Mouse (Mus musculus) intestine, embryonic 16.5 days (tissue): Measurements from ENCODE around the gene Hist1h4j. TPM values are rescaled to one million over a fixed set of nuclear protein-coding genes. Genes with fewer than 3 reads are reported as not detected.
"Not testable (repeated sequence)": the region's sequence is repeated elsewhere in the genome, so short reads cannot be mapped to it uniquely, and the experiment has no call there.

Experiments used
- ATAC-seq: fragments of 200-750 bp; cut with Nextera tagmentation; 2 replicates; pipeline ENCODE4 v1.8.0; 2017; ENCODE audit warnings: moderate TSS enrichment, moderate library complexity
- H3K27ac ChIP-seq: fragments of 300-500 bp; sonication (generic); 2 replicates; pipeline ENCODE4 v1.5.1; 2014; ENCODE audit warnings: mild to moderate bottlenecking, low read length
- H3K27me3 ChIP-seq: fragments of 300-500 bp; sonication (generic); replicated peaks from 2 replicates; pipeline ENCODE4 v1.6.1; 2014; ENCODE audit warnings: low read length, control low read depth, mixed read lengths; ENCODE audit not compliant: control insufficient read depth, insufficient read depth
- H3K36me3 ChIP-seq: fragments of 300-500 bp; sonication (generic); 2 replicates; pipeline ENCODE4 v1.6.1; 2014; ENCODE audit warnings: low read length, control low read depth; ENCODE audit not compliant: control insufficient read depth, insufficient read depth
- H3K4me1 ChIP-seq: fragments of 300-500 bp; sonication (generic); 2 replicates; pipeline ENCODE4 v1.6.1; 2014; ENCODE audit warnings: low read length, control low read depth, mixed read lengths; ENCODE audit not compliant: control insufficient read depth, insufficient read depth
- H3K4me2 ChIP-seq: fragments of 300-500 bp; sonication (generic); 2 replicates; pipeline ENCODE4 v1.6.1; 2014; ENCODE audit warnings: low read depth, low read length, control low read depth
- H3K4me3 ChIP-seq: fragments of 300-500 bp; sonication (generic); 2 replicates; pipeline ENCODE4 v1.5.1; 2014; ENCODE audit warnings: mild to moderate bottlenecking, low read length
- H3K9ac ChIP-seq: fragments of 300-500 bp; sonication (generic); 2 replicates; pipeline ENCODE4 v1.6.1; 2014; ENCODE audit warnings: low read depth, low read length
- H3K9me3 ChIP-seq: fragments of 300-500 bp; sonication (generic); 2 replicates; pipeline ENCODE4 v1.6.1; 2016; ENCODE audit warnings: low read length, control low read depth; ENCODE audit not compliant: control insufficient read depth
- WGBS: fragments of 180-500 bp; shearing (Covaris S2); extraction: QIAGEN DNeasy Blood & Tissue Kit; methylation state at CpG from one replicate; pipeline ENCODE4 v1.1.7; 2014; 5-methylcytosine and 5-hydroxymethylcytosine counted together
- polyA plus RNA-seq: library from polyadenylated mRNA; unstranded; fragments of >200 nt; fragmentation: Nextera tagmentation; extraction: Ambion mirVana; gene quantifications from 2 replicates; pipeline ENCODE4 v1.2.1, GENCODE M21; 2015

The Hist1h4j gene
- polyA plus RNA-seq, 1 experiment from 2014 or later, result 2.1 TPM

DNA sequence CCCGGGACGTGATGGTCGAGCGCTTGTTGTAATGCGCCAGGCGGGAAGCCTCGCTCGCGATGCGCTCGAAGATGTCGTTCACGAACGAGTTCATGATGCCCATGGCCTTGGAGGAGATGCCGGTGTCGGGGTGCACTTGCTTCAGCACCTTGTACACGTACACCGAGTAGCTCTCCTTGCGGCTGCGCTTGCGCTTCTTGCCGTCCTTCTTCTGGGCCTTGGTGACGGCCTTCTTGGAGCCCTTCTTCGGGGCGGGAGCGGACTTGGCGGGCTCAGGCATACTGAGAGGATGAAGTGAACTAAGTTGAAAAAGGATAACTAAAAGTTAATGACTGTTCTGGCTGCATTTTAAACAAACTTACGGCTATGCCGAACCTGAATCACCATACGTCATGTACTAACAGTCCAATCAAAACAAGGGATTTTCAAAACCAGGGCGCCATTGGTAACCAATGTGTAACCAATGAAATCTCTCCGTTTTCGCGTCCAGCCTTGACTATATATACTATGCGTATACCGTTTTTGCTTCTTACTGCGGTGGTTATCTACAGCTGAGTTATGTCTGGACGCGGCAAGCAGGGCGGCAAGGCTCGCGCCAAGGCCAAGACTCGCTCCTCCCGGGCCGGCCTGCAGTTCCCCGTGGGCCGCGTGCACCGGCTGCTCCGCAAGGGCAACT is 18.9 kb upstream of the Hist1h4j start, which contains the start of the genes Hist1h2bl and Hist1h2ai:
Hist1h2bl (minus strand) TSS at position 280 of the 676 bp plus-strand sequence.
Hist1h2ai (plus strand) TSS at position 559 of the 676 bp plus-strand sequence.
- Histone ChIP-seq H3K9ac (peak within 1 kb of the TSS; percentile 68), H3K27ac (peak within 1 kb of the TSS; percentile 96), H3K4me1 (peaks cover 21% of the 10 kb centered on the region), H3K4me2 (peak within 1 kb of the TSS; percentile 88), H3K4me3 (peak within 1 kb of the TSS; percentile 52)
- WGBS, result under 1% methylated on average over 27 of the region's 50 CpGs
- H3K36me3 ChIP-seq, H3K27me3 ChIP-seq, H3K9me3 ChIP-seq: not testable (repeated sequence)
- ATAC-seq, result peak; percentile 89

DNA sequence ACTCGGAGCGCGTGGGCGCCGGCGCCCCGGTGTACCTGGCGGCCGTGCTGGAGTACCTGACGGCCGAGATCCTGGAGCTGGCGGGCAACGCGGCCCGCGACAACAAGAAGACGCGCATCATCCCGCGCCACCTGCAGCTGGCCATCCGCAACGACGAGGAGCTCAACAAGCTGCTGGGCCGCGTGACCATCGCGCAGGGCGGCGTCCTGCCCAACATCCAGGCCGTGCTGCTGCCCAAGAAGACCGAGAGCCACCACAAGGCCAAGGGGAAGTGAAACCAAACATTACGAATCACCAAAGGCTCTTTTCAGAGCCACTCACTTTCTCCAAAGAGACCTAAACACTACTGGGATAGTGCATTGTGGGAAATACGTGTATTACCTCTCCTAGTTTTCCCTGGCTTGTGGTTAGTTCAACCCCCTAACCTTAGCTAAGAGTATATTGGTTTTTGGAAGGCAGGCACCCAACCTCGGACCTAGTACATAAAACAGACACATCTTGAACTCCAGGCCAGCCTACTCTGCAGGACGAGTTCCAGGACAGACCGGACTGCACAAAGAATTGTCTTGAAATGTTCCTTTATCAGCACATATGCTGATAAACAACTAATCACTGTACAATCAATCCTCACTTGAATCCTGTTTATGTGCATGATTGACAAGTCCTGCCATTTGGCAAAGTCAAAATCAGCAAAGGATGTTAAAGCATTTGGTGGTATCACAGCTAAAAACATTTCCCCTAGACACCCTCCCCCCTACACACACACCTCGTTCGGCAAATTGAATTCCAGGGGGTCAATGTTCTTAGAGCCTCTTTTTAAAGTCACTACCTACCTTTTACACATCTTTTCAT is 18.1 kb upstream of the Hist1h4j start:
- H3K4me1 ChIP-seq, result peaks cover 22% of the 10 kb centered on the region
- peak overlapping the region; percentile 96 for H3K27ac ChIP-seq
- not testable (repeated sequence) for H3K27me3 ChIP-seq, H3K36me3 ChIP-seq, H3K9me3 ChIP-seq
- peak; percentile 1 for ATAC-seq
- H3K4me3 ChIP-seq, result peak overlapping the region; percentile 52
- H3K9ac ChIP-seq, result peak overlapping the region; percentile 58
- H3K4me2 ChIP-seq, result peak overlapping the region; percentile 88
- 0% methylated on average over 9 of the region's 38 CpGs for WGBS

DNA sequence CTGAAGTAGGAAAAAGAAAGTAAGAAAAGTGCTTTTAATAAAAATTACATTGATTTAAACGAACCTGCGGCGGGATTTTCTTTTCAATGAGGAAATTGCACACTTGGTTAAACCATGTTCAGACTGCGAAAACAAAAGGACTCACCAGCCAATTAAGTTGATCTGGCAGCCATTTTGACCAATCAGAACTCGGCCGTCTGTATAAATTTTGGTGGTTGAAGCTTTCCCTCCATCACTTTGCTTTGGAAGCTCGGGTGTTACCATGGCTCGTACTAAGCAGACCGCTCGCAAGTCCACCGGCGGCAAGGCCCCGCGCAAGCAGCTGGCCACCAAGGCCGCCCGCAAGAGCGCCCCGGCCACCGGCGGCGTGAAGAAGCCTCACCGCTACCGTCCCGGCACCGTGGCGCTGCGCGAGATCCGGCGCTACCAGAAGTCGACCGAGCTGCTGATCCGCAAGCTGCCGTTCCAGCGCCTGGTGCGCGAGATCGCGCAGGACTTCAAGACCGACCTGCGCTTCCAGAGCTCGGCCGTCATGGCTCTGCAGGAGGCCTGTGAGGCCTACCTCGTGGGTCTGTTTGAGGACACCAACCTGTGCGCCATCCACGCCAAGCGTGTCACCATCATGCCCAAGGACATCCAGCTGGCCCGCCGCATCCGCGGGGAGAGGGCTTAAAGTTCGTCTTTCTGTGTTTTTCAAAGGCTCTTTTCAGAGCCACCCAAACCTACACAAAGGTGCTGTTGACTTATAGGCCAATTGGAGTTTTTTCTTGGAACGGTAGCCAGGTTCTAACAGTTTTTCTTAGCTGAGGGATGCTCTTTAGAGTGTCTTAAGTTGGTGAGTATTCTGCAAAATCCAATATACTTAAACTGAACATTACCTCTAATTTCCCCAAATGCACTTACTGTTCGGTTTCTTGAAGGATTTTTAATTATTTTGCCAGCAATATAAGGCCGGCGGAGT is 17.2 kb upstream of the Hist1h4j start, which contains the start of gene Hist1h3h:
Hist1h3h (plus strand) TSS at position 263 of the 961 bp plus-strand sequence.
- not testable (repeated sequence) for H3K9me3 ChIP-seq, H3K36me3 ChIP-seq, H3K27me3 ChIP-seq
- ATAC-seq, result peak; percentile 36
- Histone ChIP-seq H3K4me1 (peaks cover 24% of the 10 kb centered on the region), H3K27ac (peak within 1 kb of the TSS; percentile 96), H3K4me3 (peak within 1 kb of the TSS; percentile 55), H3K9ac (peak within 1 kb of the TSS; percentile 68), H3K4me2 (peak within 1 kb of the TSS; percentile 79)
- 1% methylated on average over 25 of the region's 56 CpGs for WGBS

DNA sequence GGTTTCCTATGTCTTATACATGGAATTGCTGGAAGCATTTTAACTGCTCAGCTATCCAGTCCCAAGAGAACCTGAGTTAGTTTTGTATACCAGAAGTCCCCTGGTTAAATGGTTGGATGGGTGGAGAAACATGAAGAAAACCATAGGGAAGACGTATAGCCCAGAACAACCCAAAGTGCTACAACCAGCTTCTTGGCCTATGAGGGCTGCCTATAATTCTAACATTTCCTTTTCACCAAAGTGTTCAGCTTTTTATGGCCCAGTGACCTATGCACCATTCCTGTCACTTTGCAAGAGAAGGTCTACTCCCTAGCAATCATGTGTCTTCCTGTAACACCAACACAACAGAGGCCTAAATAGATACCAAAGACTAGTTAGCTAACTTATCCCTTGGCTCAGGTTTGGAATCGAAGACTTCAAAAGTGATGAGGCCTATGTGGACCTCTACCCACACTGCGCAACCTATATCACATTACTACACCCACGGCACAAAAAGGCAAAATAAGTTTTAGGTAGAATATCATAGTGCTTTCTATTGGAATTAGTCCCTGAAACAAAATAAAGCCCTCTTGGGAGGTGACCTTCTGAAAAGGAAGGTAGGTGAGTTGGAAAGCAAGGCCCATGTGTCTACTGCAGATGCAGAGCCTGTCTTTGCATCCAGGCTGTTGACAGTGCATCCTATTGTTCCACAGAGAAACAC is 16.3 kb upstream of the Hist1h4j start:
- no peaks in the 10 kb centered on the region for H3K36me3 ChIP-seq
- peak overlapping the region; percentile 68 for H3K9ac ChIP-seq
- no peak for ATAC-seq
- H3K4me3 ChIP-seq, result peak overlapping the region; percentile 55
- H3K27me3 ChIP-seq, result no peaks in the 10 kb centered on the region
- H3K4me2 ChIP-seq, result peak overlapping the region; percentile 66
- H3K4me1 ChIP-seq, result peaks cover 25% of the 10 kb centered on the region
- H3K27ac ChIP-seq, result peak overlapping the region; percentile 77
- WGBS, result 61% methylated on average over 4 of the region's 4 CpGs
- H3K9me3 ChIP-seq, result no peaks in the 10 kb centered on the region

DNA sequence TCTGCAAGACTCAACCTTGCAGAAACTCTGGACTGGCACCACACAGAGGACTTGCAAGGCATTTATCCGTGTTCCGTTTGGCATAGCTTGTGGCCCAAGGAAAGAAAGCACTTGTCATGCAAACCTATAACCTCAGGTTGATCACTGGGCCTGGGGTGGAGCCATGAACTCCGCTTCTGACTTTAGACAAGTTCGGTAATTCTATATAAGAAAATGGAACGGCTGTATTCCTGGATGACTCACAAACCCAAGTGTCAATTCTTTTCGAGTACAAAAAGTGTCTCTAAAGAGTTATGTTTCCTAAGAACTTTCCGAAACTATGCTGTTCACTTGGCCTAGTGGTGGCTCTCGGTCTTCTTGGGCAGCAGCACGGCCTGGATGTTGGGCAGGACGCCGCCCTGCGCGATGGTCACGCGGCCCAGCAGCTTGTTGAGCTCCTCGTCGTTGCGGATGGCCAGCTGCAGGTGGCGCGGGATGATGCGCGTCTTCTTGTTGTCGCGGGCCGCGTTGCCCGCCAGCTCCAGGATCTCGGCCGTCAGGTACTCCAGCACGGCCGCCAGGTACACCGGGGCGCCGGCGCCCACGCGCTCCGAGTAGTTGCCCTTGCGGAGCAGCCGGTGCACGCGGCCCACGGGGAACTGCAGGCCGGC is 13.6 kb upstream of the Hist1h4j start:
- not testable (repeated sequence) for H3K27me3 ChIP-seq, H3K9me3 ChIP-seq, H3K36me3 ChIP-seq
- 2% methylated on average over 20 of the region's 44 CpGs for WGBS
- H3K4me3 ChIP-seq, result peak overlapping the region; percentile 49
- peak; percentile 24 for ATAC-seq
- H3K4me2 ChIP-seq, result peak overlapping the region; percentile 60
- peaks cover 17% of the 10 kb centered on the region for H3K4me1 ChIP-seq
- peak overlapping the region; percentile 59 for H3K9ac ChIP-seq
- peak overlapping the region; percentile 80 for H3K27ac ChIP-seq

DNA sequence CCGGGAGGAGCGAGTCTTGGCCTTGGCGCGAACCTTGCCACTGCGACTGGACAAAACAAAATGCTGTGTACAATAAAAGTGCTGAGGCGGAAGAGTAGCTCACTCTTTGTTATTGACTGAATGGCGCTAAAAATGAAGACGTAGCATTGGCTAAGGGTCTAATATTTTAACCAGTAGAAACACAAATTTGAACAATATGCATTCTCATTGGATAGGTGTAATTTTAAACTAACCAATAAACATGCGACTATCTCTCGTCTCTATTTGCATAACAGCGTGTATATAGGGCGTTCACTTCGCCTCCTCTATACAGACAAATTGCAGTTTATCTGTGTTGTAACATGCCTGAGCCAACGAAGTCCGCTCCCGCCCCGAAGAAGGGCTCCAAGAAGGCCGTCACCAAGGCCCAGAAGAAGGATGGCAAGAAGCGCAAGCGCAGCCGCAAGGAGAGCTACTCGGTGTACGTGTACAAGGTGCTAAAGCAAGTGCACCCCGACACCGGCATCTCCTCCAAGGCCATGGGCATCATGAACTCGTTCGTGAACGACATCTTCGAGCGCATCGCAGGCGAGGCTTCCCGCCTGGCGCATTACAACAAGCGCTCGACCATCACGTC is 13.0 kb upstream of the Hist1h4j start, which contains the start of gene Hist1h2bm:
Hist1h2bm (plus strand) TSS at position 288 of the 616 bp plus-strand sequence.
- Histone ChIP-seq H3K4me3 (peak within 1 kb of the TSS; percentile 49), H3K27ac (peak within 1 kb of the TSS; percentile 80), H3K9ac (peak within 1 kb of the TSS; percentile 59), H3K4me1 (peaks cover 17% of the 10 kb centered on the region), H3K4me2 (peak within 1 kb of the TSS; percentile 60)
- peak; percentile 97 for ATAC-seq
- not testable (repeated sequence) for H3K27me3 ChIP-seq, H3K36me3 ChIP-seq, H3K9me3 ChIP-seq
- WGBS, result under 1% methylated on average over 34 of the region's 37 CpGs

DNA sequence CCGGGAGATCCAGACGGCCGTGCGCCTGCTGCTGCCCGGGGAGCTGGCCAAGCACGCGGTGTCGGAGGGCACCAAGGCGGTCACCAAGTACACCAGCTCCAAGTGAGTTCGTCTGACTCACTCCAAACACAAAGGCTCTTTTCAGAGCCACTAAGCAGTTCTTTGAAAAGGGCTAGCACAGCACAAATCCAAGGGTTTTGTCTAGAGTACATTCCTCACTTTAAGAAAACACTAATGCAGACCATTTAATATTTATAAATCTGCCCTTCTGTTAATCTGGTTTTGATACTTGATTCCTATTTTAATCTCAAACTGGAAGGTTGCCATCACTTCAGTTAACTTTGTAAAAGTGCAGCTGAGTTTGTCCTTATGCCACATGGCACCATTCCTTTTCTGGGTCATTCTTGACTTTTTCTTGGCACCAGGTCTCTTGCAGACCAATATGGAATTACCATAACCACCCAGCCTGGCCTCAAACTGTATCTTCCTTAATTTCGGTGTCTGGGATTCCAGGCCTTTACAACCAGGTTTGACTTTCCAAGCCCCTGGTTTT is 12.4 kb upstream of the Hist1h4j start:
- peak; percentile 27 for ATAC-seq
- Histone ChIP-seq H3K36me3 (no peaks in the 10 kb centered on the region), H3K27ac (peak overlapping the region; percentile 80), H3K4me2 (peak overlapping the region; percentile 52), H3K9me3 (no peaks in the 10 kb centered on the region), H3K4me1 (peaks cover 17% of the 10 kb centered on the region), H3K4me3 (peak overlapping the region; percentile 33), H3K9ac (peak overlapping the region; percentile 57), H3K27me3 (no peaks in the 10 kb centered on the region)
- 4% methylated on average over 11 of the region's 11 CpGs for WGBS
